Mouse (Mus musculus) myocyte (in vitro differentiated cells): Measurements from ENCODE around the gene Pacrg.

Experiments
- MAX ChIP-seq: IDR thresholded peaks from one replicate; pipeline ENCODE4 v1.6.1; 2011; ENCODE audit warnings: low read depth, mild to moderate bottlenecking, control low read depth
- POLR2A ChIP-seq: IDR thresholded peaks from one replicate; pipeline ENCODE4 v1.6.1; 2011; ENCODE audit warnings: low read depth, mild to moderate bottlenecking, control low read depth, moderate library complexity; ENCODE audit not compliant: insufficient read length

DNA sequence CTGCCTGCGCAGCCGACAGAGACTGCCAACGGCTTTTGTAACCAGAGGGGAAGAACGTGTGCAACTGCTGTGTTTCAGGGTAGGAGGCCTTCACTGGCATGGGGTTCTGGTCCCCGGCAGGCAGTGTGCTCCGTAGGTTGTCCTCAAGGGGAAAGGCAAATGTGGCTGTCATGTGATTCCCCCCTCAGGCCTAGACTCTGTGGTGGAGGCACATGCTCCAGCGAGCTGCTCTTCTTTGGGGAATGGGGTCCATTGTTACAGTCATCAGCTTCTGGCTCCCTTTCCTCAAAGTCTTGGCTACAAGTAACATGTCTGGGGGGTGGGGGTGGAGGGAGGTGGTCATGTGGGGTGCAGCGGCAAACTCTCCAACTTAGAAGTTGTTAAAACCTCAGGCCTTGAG, 400.3 kb downstream of the Pacrg start:
- TF ChIP-seq POLR2A = no peak
- TF ChIP-seq MAX = no peak
